Mouse (Mus musculus) bone marrow, adult 2 months (tissue): ENCODE data around the gene Actc1.

Experiments used
- CTCF ChIP-seq: fragments of 200-500 bp; IDR thresholded peaks from 2 replicates; pipeline ENCODE4 v1.5.1; 2011; ENCODE audit warnings: low read length, control low read depth; ENCODE audit not compliant: control insufficient read depth, insufficient read depth
- POLR2A ChIP-seq: fragments of 200-500 bp; IDR thresholded peaks from 2 replicates; pipeline ENCODE4 v1.6.1; 2011; ENCODE audit warnings: low read depth, mild to moderate bottlenecking, control low read depth, low read length, borderline replicate concordance; ENCODE audit not compliant: control insufficient read depth

GRCm38 (mm10) chr2:114066226-114066625 is 12.9 kb upstream of the Actc1 start:
- TF ChIP-seq CTCF: no peak
- no peak for TF ChIP-seq POLR2A
